Mouse (Mus musculus) liver, postnatal 0 days (tissue): ENCODE data around the gene Psme4. TPM values are rescaled to one million over a fixed set of nuclear protein-coding genes. Genes with fewer than 3 reads are reported as not detected.

Source experiments
- ATAC-seq: fragments of 200-750 bp; cut with Nextera tagmentation; 2 replicates; pipeline ENCODE4 v1.8.0; 2017; ENCODE audit warnings: mild to moderate bottlenecking, moderate library complexity
- DNase-seq: peaks from one replicate; pipeline ENCODE4 v3.0.0-alpha.2; 2016
- H3K27ac ChIP-seq: fragments of 300-500 bp; sonication (generic); 2 replicates; pipeline ENCODE4 v1.5.1; 2014; ENCODE audit warnings: antibody characterized with exemption, moderate library complexity, mild to moderate bottlenecking, low read depth
- H3K27me3 ChIP-seq: fragments of 300-500 bp; sonication (generic); 2 replicates; pipeline ENCODE4 v1.6.1; 2014; ENCODE audit warnings: low read length, control low read depth, mixed read lengths; ENCODE audit not compliant: insufficient read depth
- H3K36me3 ChIP-seq: fragments of 300-500 bp; sonication (generic); replicated peaks from 2 replicates; pipeline ENCODE4 v1.6.1; 2014; ENCODE audit warnings: mild to moderate bottlenecking, control low read depth, low read length, moderate library complexity, mixed read lengths; ENCODE audit not compliant: insufficient read depth
- H3K4me1 ChIP-seq: fragments of 300-500 bp; sonication (generic); 2 replicates; pipeline ENCODE4 v1.6.1; 2014; ENCODE audit warnings: antibody characterized with exemption, mild to moderate bottlenecking, control low read depth; ENCODE audit not compliant: insufficient read depth
- H3K4me2 ChIP-seq: fragments of 300-500 bp; sonication (generic); 2 replicates; pipeline ENCODE4 v1.6.1; 2014; ENCODE audit warnings: low read depth, mild to moderate bottlenecking, low read length, moderate library complexity, mixed read lengths
- H3K4me3 ChIP-seq: fragments of 300-500 bp; sonication (generic); 2 replicates; pipeline ENCODE4 v1.5.1; 2014; ENCODE audit warnings: low read depth, low read length
- H3K9ac ChIP-seq: fragments of 300-500 bp; sonication (generic); replicated peaks from 2 replicates; pipeline ENCODE4 v1.6.1; 2014; ENCODE audit warnings: mild to moderate bottlenecking, moderate library complexity
- H3K9me3 ChIP-seq: fragments of 300-500 bp; sonication (generic); 2 replicates; pipeline ENCODE4 v1.6.1; 2016; ENCODE audit warnings: mild to moderate bottlenecking, control low read depth, low read length, mixed read lengths
- CTCF ChIP-seq: sonication (generic); IDR thresholded peaks from 2 replicates; pipeline ENCODE4 v1.5.1; 2016; ENCODE audit warnings: antibody characterized with exemption, low read depth
- EP300 ChIP-seq: IDR thresholded peaks from 2 replicates; pipeline ENCODE4 v1.6.1; 2016; ENCODE audit warnings: antibody characterized with exemption, low read depth, mild to moderate bottlenecking
- WGBS: fragments of 180-500 bp; shearing (Covaris S2); extraction: QIAGEN DNeasy Blood & Tissue Kit; methylation state at CpG from one replicate; pipeline ENCODE4 v1.1.7; 2014; ENCODE audit not compliant: insufficient replicate concordance; 5-methylcytosine and 5-hydroxymethylcytosine counted together
- polyA plus RNA-seq: library from polyadenylated mRNA; unstranded; fragments of >200 nt; fragmentation: Nextera tagmentation; extraction: Ambion mirVana; gene quantifications from 2 replicates; pipeline ENCODE4 v1.2.1, GENCODE M21; 2015

Psme4 gene
- polyA plus RNA-seq, 1 experiment from 2014 or later: 7.8 TPM

GRCm38 (mm10) chr11:30920641-30921040 lies 149.1 kb downstream of the Psme4 start:
- no peak overlapping the region for H3K9ac ChIP-seq
- no peak overlapping the region for H3K4me3 ChIP-seq
- H3K27ac ChIP-seq: no peak overlapping the region
- TF ChIP-seq EP300: no peak
- TF ChIP-seq CTCF: no peak
- H3K27me3 ChIP-seq: no peaks in the 10 kb centered on the region
- H3K9me3 ChIP-seq: no peaks in the 10 kb centered on the region
- no peak for ATAC-seq
- no peaks in the 10 kb centered on the region for H3K4me1 ChIP-seq
- no peaks in the 10 kb centered on the region for H3K36me3 ChIP-seq
- no peak for DNase-seq
- no peak overlapping the region for H3K4me2 ChIP-seq
- WGBS: 72% methylated on average over 1 of the region's 1 CpGs

GRCm38 (mm10) chr11:30923283-30923682 lies 151.8 kb downstream of the Psme4 start:
- Histone ChIP-seq H3K4me3 (no peak overlapping the region), H3K27ac (no peak overlapping the region), H3K4me1 (no peaks in the 10 kb centered on the region), H3K36me3 (no peaks in the 10 kb centered on the region; the same call in 1 of the 2 replicates), H3K9me3 (no peaks in the 10 kb centered on the region), H3K4me2 (no peak overlapping the region), H3K27me3 (no peaks in the 10 kb centered on the region), H3K9ac (no peak overlapping the region)
- ATAC-seq: no peak
- DNase-seq: no peak
- WGBS: 85% methylated on average over 3 of the region's 3 CpGs
- TF ChIP-seq EP300: no peak
- no peak for TF ChIP-seq CTCF

- H3K4me3 ChIP-seq: no peak overlapping the region
- no peak overlapping the region for H3K4me2 ChIP-seq
- TF ChIP-seq EP300 (no peak), CTCF (no peak)
- no peaks in the 10 kb centered on the region for H3K27me3 ChIP-seq
- no peaks in the 10 kb centered on the region for H3K9me3 ChIP-seq
- H3K36me3 ChIP-seq: peaks cover 15% of the 10 kb centered on the region
- no peak overlapping the region for H3K27ac ChIP-seq
- no peak for DNase-seq
- no peak overlapping the region for H3K9ac ChIP-seq
- H3K4me1 ChIP-seq: no peaks in the 10 kb centered on the region
- ATAC-seq: no peak
Measured at GRCm38 (mm10) chr11:30928079-30928478, 156.6 kb downstream of the Psme4 start.

GRCm38 (mm10) chr11:30928498-30928897 lies 157.0 kb downstream of the Psme4 start:
- H3K27ac ChIP-seq: no peak overlapping the region
- H3K4me2 ChIP-seq: no peak overlapping the region
- H3K4me3 ChIP-seq: no peak overlapping the region
- no peaks in the 10 kb centered on the region for H3K9me3 ChIP-seq
- H3K9ac ChIP-seq: no peak overlapping the region
- no peaks in the 10 kb centered on the region for H3K27me3 ChIP-seq
- 100% methylated on average over 1 of the region's 1 CpGs for WGBS
- no peak for ATAC-seq
- no peak for TF ChIP-seq CTCF
- no peak for TF ChIP-seq EP300
- no peaks in the 10 kb centered on the region for H3K4me1 ChIP-seq
- H3K36me3 ChIP-seq: peaks cover 15% of the 10 kb centered on the region
- DNase-seq: no peak

Other genes with a start within 250 kb of the Psme4 start
- gene Acyp2, start 122.1 kb upstream of the Psme4 start, polyA plus RNA-seq: 3.9 and 4.0 TPM in 2 replicates
- gene Gpr75, start 113.6 kb downstream of the Psme4 start, polyA plus RNA-seq: not detected in 2 replicates
- gene Asb3, start 113.7 kb downstream of the Psme4 start, polyA plus RNA-seq: 9.0 and 9.1 TPM in 2 replicates
- gene Erlec1, start 182.6 kb downstream of the Psme4 start, polyA plus RNA-seq: 8.2 and 9.0 TPM in 2 replicates
- gene Chac2, start 214.6 kb downstream of the Psme4 start, polyA plus RNA-seq: 53.3 and 56.7 TPM in 2 replicates